8 mouse cellular contexts compared by ENCODE assay signal in the genomic region with DNA sequence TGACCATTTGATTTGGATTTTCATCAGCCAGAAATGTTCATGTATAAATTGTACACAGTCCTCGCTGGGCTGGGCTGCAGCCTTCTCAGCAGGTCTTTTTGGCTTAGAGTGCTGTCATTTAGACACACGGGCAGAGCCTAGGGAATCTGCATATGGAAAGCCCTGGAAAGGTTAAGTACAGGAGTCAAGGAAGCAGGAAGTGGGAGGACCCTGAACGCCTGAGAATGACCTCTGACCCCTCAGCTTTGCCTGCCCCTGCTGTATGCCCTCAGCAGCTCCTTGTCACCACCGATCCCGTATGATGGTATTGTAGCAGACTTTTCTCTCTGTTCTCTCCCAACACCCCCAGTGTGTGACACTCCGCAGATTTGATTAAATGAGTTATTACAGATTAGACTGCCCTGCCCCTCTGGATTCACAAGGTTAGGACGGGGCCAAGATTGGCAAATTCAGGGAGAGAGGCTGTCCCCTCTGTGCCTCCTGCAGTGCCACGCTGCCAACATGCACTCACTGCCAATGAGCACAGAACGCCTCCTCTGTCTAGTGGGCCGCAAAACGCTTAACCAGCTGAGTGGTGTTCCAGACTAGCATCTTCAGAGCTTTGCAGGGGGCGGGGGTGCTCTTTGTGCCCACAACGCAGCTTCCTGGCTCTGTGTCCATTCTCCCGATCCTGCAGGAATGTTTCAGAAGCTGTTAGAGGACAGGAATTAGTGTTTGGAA. TPM values are rescaled to one million over a fixed set of nuclear protein-coding genes. Genes with fewer than 3 reads are reported as not detected.
DNase-seq lines count a peak whose midpoint lies in the region; ATAC-seq and TF ChIP-seq lines count a peak whose summit lies in the region.

No protein-coding gene starts in this region.

- no peaks in the 10 kb centered on the region for H3K36me3 ChIP-seq in embryonic facial prominence, embryonic 10.5 days (replicated peaks)
- no peaks in the 10 kb centered on the region for H3K36me3 ChIP-seq in heart, adult 2 months (ENCODE audit: control insufficient read depth, insufficient read depth, low read length)
- H3K36me3 ChIP-seq in kidney, embryonic 15.5 days = no peaks in the 10 kb centered on the region
- H3K36me3 ChIP-seq in limb, embryonic 14.5 days (ENCODE audit: control insufficient read depth, insufficient read depth, low read length) = no peaks in the 10 kb centered on the region
- no peaks in the 10 kb centered on the region for H3K36me3 ChIP-seq in myocyte (ENCODE audit: control insufficient read depth, insufficient read depth)

- H3K9me3 ChIP-seq in embryonic facial prominence, embryonic 10.5 days = no peaks in the 10 kb centered on the region
- H3K9me3 ChIP-seq in kidney, embryonic 15.5 days (replicated peaks) = no peaks in the 10 kb centered on the region
- H3K9me3 ChIP-seq in limb, embryonic 14.5 days (ENCODE audit: control insufficient read depth, low read length) = no peaks in the 10 kb centered on the region

- no peaks in the 10 kb centered on the region for H3K27me3 ChIP-seq in embryonic facial prominence, embryonic 10.5 days (replicated peaks; ENCODE audit: low read depth, poor library complexity, severe bottlenecking)
- no peaks in the 10 kb centered on the region for H3K27me3 ChIP-seq in heart, adult 2 months (ENCODE audit: control insufficient read depth, insufficient read depth, low read length)
- H3K27me3 ChIP-seq in kidney, embryonic 15.5 days = no peaks in the 10 kb centered on the region
- H3K27me3 ChIP-seq in limb, embryonic 14.5 days (ENCODE audit: control insufficient read depth, insufficient read depth, low read length) = no peaks in the 10 kb centered on the region
- H3K27me3 ChIP-seq in myocyte (ENCODE audit: control insufficient read depth, insufficient read depth, insufficient read length) = no peaks in the 10 kb centered on the region

- intact Hi-C loops in heart, adult 2 months (cut with DNase I) = loop anchor here (5.0 kb wide), 3 partner anchors 37 to 107 kb away; a partner anchor contains a TSS

- no peaks in the 10 kb centered on the region for H3K79me2 ChIP-seq in heart, adult 2 months (replicated peaks; ENCODE audit: control insufficient read depth, insufficient read depth, low read length)
- H3K79me2 ChIP-seq in myocyte (ENCODE audit: control insufficient read depth, insufficient read depth) = no peaks in the 10 kb centered on the region

- H3K4me1 ChIP-seq in embryonic facial prominence, embryonic 10.5 days = peaks cover 35% of the 10 kb centered on the region
- H3K4me1 ChIP-seq in heart, adult 2 months (ENCODE audit: control insufficient read depth, insufficient read depth, low read length) = peaks cover 13% of the 10 kb centered on the region
- peaks cover 34% of the 10 kb centered on the region for H3K4me1 ChIP-seq in kidney, embryonic 15.5 days
- H3K4me1 ChIP-seq in limb, embryonic 14.5 days (ENCODE audit: control insufficient read depth, insufficient read depth, low read length) = peaks cover 27% of the 10 kb centered on the region

- TF ChIP-seq CTCF in heart, adult 2 months (IDR thresholded peaks at IDR 0.05) = no peak

- 27% methylated on average over 14 of the region's 14 CpGs for WGBS in embryonic facial prominence, embryonic 10.5 days
- 9% methylated on average over 14 of the region's 14 CpGs for WGBS in heart, adult 2 months
- 35% methylated on average over 14 of the region's 14 CpGs for WGBS in kidney, embryonic 15.5 days
- WGBS in limb, embryonic 14.5 days = 33% methylated on average over 14 of the region's 14 CpGs

- peak overlapping the region; percentile 88 for H3K27ac ChIP-seq in embryonic facial prominence, embryonic 10.5 days (replicated peaks)
- peak overlapping the region; percentile 92 for H3K27ac ChIP-seq in heart, adult 2 months
- peak overlapping the region; percentile 89 for H3K27ac ChIP-seq in kidney, embryonic 15.5 days
- H3K27ac ChIP-seq in limb, embryonic 14.5 days (replicated peaks; ENCODE audit: low read depth, low read length) = peak overlapping the region; percentile 80

- TF ChIP-seq EP300 in heart, adult 2 months (IDR thresholded peaks at IDR 0.05; ENCODE audit: insufficient read depth, low read depth, low read length) = no peak

- peak overlapping the region; percentile 65 for H3K4me2 ChIP-seq in kidney, embryonic 15.5 days
- H3K4me2 ChIP-seq in limb, embryonic 14.5 days (replicated peaks; ENCODE audit: low read depth, low read length, severe bottlenecking) = peak overlapping the region; percentile 54
- peak overlapping the region; percentile 97 for H3K4me2 ChIP-seq in myocyte (ENCODE audit: low read depth)

- TF ChIP-seq POLR2A in heart, adult 2 months (IDR thresholded peaks at IDR 0.05; ENCODE audit: insufficient read depth, low read depth, low read length) = no peak
- no peak for TF ChIP-seq POLR2A in limb, embryonic 14.5 days (IDR thresholded peaks at IDR 0.05; ENCODE audit: borderline replicate concordance, extremely low read depth, insufficient read depth, insufficient read length)
- TF ChIP-seq POLR2A in myocyte (IDR thresholded peaks at IDR 0.05; ENCODE audit: insufficient read length, low read depth) = no peak

- no peak overlapping the region for H3ac ChIP-seq in myocyte (ENCODE audit: control insufficient read depth, insufficient read length)

- H3K9ac ChIP-seq in heart, adult 2 months (ENCODE audit: low read depth, low read length) = peak overlapping the region; percentile 72
- H3K9ac ChIP-seq in kidney, embryonic 15.5 days = peak overlapping the region; percentile 33; the same call in 1 of the 2 replicates
- peak overlapping the region; percentile 57 for H3K9ac ChIP-seq in limb, embryonic 14.5 days (ENCODE audit: low read depth, low read length, severe bottlenecking)

- peak; percentile 23 for DNase-seq in retina, adult 2 months (ENCODE audit: low read depth, low spot score)
- no peak for DNase-seq in retina, postnatal 1 day
- DNase-seq in embryonic facial prominence, embryonic 10.5 days (ENCODE audit: low spot score) = peak; percentile 41
- DNase-seq in heart, adult 2 months = peak; percentile 58 to 66
- no peak for DNase-seq in limb, embryonic 14.5 days (ENCODE audit: low spot score)
- peak; percentile 70 for DNase-seq in yolk sac, embryonic 10.5 days (ENCODE audit: low spot score)

- peak overlapping the region; percentile 51 for H3K4me3 ChIP-seq in embryonic facial prominence, embryonic 10.5 days
- H3K4me3 ChIP-seq in heart, adult 2 months = peak overlapping the region; percentile 59
- peak overlapping the region; percentile 34 for H3K4me3 ChIP-seq in kidney, embryonic 15.5 days (replicated peaks)
- H3K4me3 ChIP-seq in limb, embryonic 14.5 days (replicated peaks; ENCODE audit: low read length) = peak overlapping the region; percentile 27
- H3K4me3 ChIP-seq in myocyte = peak overlapping the region; percentile 18

- ATAC-seq in kidney, embryonic 15.5 days (replicated peaks; ENCODE audit: low FRiP score) = peak; percentile 54
- ATAC-seq in limb, embryonic 14.5 days (ENCODE audit: low FRiP score, low read depth) = peak; percentile 24; the same call in 1 of the 2 replicates

TF ChIP-seq in myocyte, 11 proteins besides CTCF, POLR2A, EP300 and RAD21:
- no peak for TF ChIP-seq USF1 (IDR thresholded peaks at IDR 0.05; ENCODE audit: low read depth)
- no peak for TF ChIP-seq CEBPB (IDR thresholded peaks at IDR 0.05; ENCODE audit: insufficient read depth, poor library complexity, severe bottlenecking)
- no peak for TF ChIP-seq POLR2AphosphoS2 (IDR thresholded peaks at IDR 0.05; ENCODE audit: insufficient read length, low read depth)
- TF ChIP-seq MYOG (IDR thresholded peaks at IDR 0.05; ENCODE audit: control insufficient read depth in 1 of 3, insufficient read depth in 1 of 3, insufficient read length in 2 of 3, low read depth in 2 of 3) = no peak
- no peak for TF ChIP-seq TCF3 (IDR thresholded peaks at IDR 0.05; ENCODE audit: insufficient read length, low read depth)
- TF ChIP-seq E2F4 (IDR thresholded peaks at IDR 0.05; ENCODE audit: insufficient read depth) = no peak
- no peak for TF ChIP-seq MAX (IDR thresholded peaks at IDR 0.05; ENCODE audit: low read depth)
TF ChIP-seq in myocyte: peak in this region for 0.

RNA-seq across cellular contexts. Expression of a gene that starts 43.5 kb away (rescaled TPM):
- 0.69 and 1.3 TPM in 2 replicates for polyA plus RNA-seq in embryonic facial prominence, embryonic 10.5 days (2016; fragmentation: Nextera tagmentation; extraction: Ambion mirVana)
- total RNA-seq in heart, adult 2 months (2021) = under 1 TPM in 1 of 2 experiments, not detected in 1; 0.31 TPM
- 0.09 and 0.21 TPM in 2 replicates for polyA plus RNA-seq in heart, adult 2 months (2012; rRNA removed)
- polyA plus RNA-seq in kidney, embryonic 15.5 days (2015; fragmentation: Nextera tagmentation; extraction: Ambion mirVana) = 2.6 and 4.5 TPM in 2 replicates
- 19.9 and 34.8 TPM in 2 replicates for polyA plus RNA-seq in limb, embryonic 14.5 days (2012; rRNA removed)
- polyA plus RNA-seq in limb, embryonic 14.5 days (2014; fragmentation: Nextera tagmentation; extraction: Ambion mirVana) = 66.2 and 100.0 TPM in 2 replicates
- 0.34 TPM for polyA plus RNA-seq in myocyte (2012; fragmentation: generic; extraction: Trizol)

RNA-seq across cellular contexts. Expression of a gene that starts 58.3 kb away (rescaled TPM):
- polyA plus RNA-seq in embryonic facial prominence, embryonic 10.5 days (2016; fragmentation: Nextera tagmentation; extraction: Ambion mirVana) = 560 and 592 TPM in 2 replicates
- 100 to 1,000 TPM; 155 to 164 TPM for total RNA-seq in heart, adult 2 months (2021)
- polyA plus RNA-seq in heart, adult 2 months (2012; rRNA removed) = 72.9 and 85.8 TPM in 2 replicates
- polyA plus RNA-seq in kidney, embryonic 15.5 days (2015; fragmentation: Nextera tagmentation; extraction: Ambion mirVana) = 488 and 506 TPM in 2 replicates
- polyA plus RNA-seq in limb, embryonic 14.5 days (2012; rRNA removed) = 333 and 395 TPM in 2 replicates
- polyA plus RNA-seq in limb, embryonic 14.5 days (2014; fragmentation: Nextera tagmentation; extraction: Ambion mirVana) = 445 and 455 TPM in 2 replicates
- 306 TPM for polyA plus RNA-seq in myocyte (2012; fragmentation: generic; extraction: Trizol)

Comparison
In these comparisons a context has a peak if more than half of its experiments do, and no peak if none do; other contexts are left out.
1. DNase-seq: peak in retina, adult 2 months (single experiment), embryonic facial prominence, embryonic 10.5 days (single experiment), heart, adult 2 months (2 of 2) and yolk sac, embryonic 10.5 days (single experiment); none in retina, postnatal 1 day (single experiment) and limb, embryonic 14.5 days (single experiment).
2. Peak in every context shown above with its lines, with median percentiles within 50 percentile points of each other: H3K27ac ChIP-seq, H3K4me3 ChIP-seq, H3K9ac ChIP-seq and H3K4me2 ChIP-seq.